Mouse (Mus musculus): ENCODE results near the gene Pim2.

GRCm38 (mm10) chrX:7842318-7842717 lies 35.7 kb upstream of the Pim2 start:
- TF ChIP-seq CTCF (IDR thresholded peaks at IDR 0.05; ENCODE audit: control insufficient read depth, insufficient read depth, insufficient read length) (no peak), USF1 (IDR thresholded peaks at IDR 0.05; ENCODE audit: low read depth) (no peak), MAX (IDR thresholded peaks at IDR 0.05) (no peak), MYOD1 (IDR thresholded peaks at IDR 0.05; ENCODE audit: control insufficient read depth, insufficient read length, low read depth) (no peak), MYOG (IDR thresholded peaks at IDR 0.05; ENCODE audit: control insufficient read depth, extremely low read depth, insufficient read length) (no peak), CEBPB (IDR thresholded peaks at IDR 0.05; ENCODE audit: low read depth) (no peak), FOSL1 (IDR thresholded peaks at IDR 0.05; ENCODE audit: insufficient read depth, low read length, poor library complexity, severe bottlenecking) (no peak)

Measured in C2C12 (cell line).